17 mouse cellular contexts compared by ENCODE assay signal in genomic region chr14:11577910-11578309, GRCm38 (mm10). TPM values are rescaled to one million over a fixed set of nuclear protein-coding genes. Genes with fewer than 3 reads are reported as not detected.
DNase-seq lines count a peak whose midpoint lies in the region; ATAC-seq and TF ChIP-seq lines count a peak whose summit lies in the region.
"Had no signal": no experiment of that assay in that cellular context is flagged by ENCODE, and none has a peak within 500 bp of the region (broad histone marks: within the 10 kb centered on the region; RNA-seq: fewer than 3 reads in every experiment).

No protein-coding gene starts in this region.

- H3K27me3 ChIP-seq in heart, adult 2 months (ENCODE audit: control insufficient read depth, insufficient read depth, low read length): no peaks in the 10 kb centered on the region
- H3K27me3 ChIP-seq in forebrain, embryonic 13.5 days: no peaks in the 10 kb centered on the region
- H3K27me3 ChIP-seq in small intestine, adult 2 months (ENCODE audit: control insufficient read depth, insufficient read depth, low read length): no peaks in the 10 kb centered on the region
- H3K27me3 ChIP-seq: liver, embryonic 13.5 days; lung, embryonic 15.5 days had no signal

- H3K9ac ChIP-seq in heart, adult 2 months (ENCODE audit: low read depth, low read length): no peak overlapping the region
- H3K9ac ChIP-seq in forebrain, embryonic 13.5 days: no peak overlapping the region
- H3K9ac ChIP-seq: liver, embryonic 13.5 days; lung, embryonic 15.5 days had no signal

- no peak for DNase-seq in heart, adult 2 months
- no peak for DNase-seq in heart, adult 11 months
- peak; percentile 15 for DNase-seq in lung, postnatal 36 days
- DNase-seq in lung, postnatal 4 days: no peak
- no peak for DNase-seq in left cerebral cortex, adult 18-20 months (ENCODE audit: low spot score in 2 of 2)
- DNase-seq: cerebellum, adult 18-20 months; cerebellum, postnatal 36 days; gastrocnemius, postnatal 10 days; kidney, adult 9 months; liver, embryonic 13.5 days; spleen, adult 18-20 months; thymus, postnatal 4 days had no signal

- no peak for TF ChIP-seq POLR2A in heart, adult 2 months (IDR thresholded peaks at IDR 0.05; ENCODE audit: insufficient read depth, low read depth, low read length)
- no peak for TF ChIP-seq POLR2A in small intestine, adult 2 months (IDR thresholded peaks at IDR 0.05; ENCODE audit: low read depth, low read length)

- no peaks in the 10 kb centered on the region for H3K9me3 ChIP-seq in forebrain, embryonic 13.5 days (replicated peaks)
- H3K9me3 ChIP-seq: liver, embryonic 13.5 days had no signal

- 78% methylated on average over 8 of the region's 8 CpGs for WGBS in heart, adult 2 months
- 19% methylated on average over 8 of the region's 8 CpGs for WGBS in forebrain, embryonic 13.5 days
- 49% methylated on average over 8 of the region's 8 CpGs for WGBS in small intestine, adult 2 months

- no peak for TF ChIP-seq EP300 in heart, adult 2 months (IDR thresholded peaks at IDR 0.05; ENCODE audit: insufficient read depth, low read depth, low read length)

- intact Hi-C loops in heart, adult 2 months (cut with DNase I): no loop called here

- H3K27ac ChIP-seq in heart, adult 2 months: peak overlapping the region; percentile 57
- H3K27ac ChIP-seq in forebrain, embryonic 13.5 days: no peak overlapping the region
- H3K27ac ChIP-seq in small intestine, adult 2 months (ENCODE audit: insufficient read depth, low read depth, low read length): peak overlapping the region; percentile 64
- H3K27ac ChIP-seq: liver, embryonic 13.5 days; lung, embryonic 15.5 days had no signal

- H3K4me1 ChIP-seq in heart, adult 2 months (ENCODE audit: control insufficient read depth, insufficient read depth, low read length): peaks cover 21% of the 10 kb centered on the region
- H3K4me1 ChIP-seq in forebrain, embryonic 13.5 days: peaks cover 25% of the 10 kb centered on the region
- peaks cover 13% of the 10 kb centered on the region for H3K4me1 ChIP-seq in small intestine, adult 2 months (ENCODE audit: control insufficient read depth, insufficient read depth, insufficient read length, low read length)

- H3K79me2 ChIP-seq in heart, adult 2 months (replicated peaks; ENCODE audit: control insufficient read depth, insufficient read depth, low read length): peaks cover 10% of the 10 kb centered on the region

- peaks cover 8% of the 10 kb centered on the region; the same call in 1 of the 2 replicates for H3K36me3 ChIP-seq in heart, adult 2 months (ENCODE audit: control insufficient read depth, insufficient read depth, low read length)
- H3K36me3 ChIP-seq in forebrain, embryonic 13.5 days (ENCODE audit: poor library complexity, severe bottlenecking): no peaks in the 10 kb centered on the region
- no peaks in the 10 kb centered on the region for H3K36me3 ChIP-seq in small intestine, adult 2 months (ENCODE audit: control insufficient read depth, insufficient read depth, low read length)
- H3K36me3 ChIP-seq: liver, embryonic 13.5 days; lung, embryonic 15.5 days had no signal

- ATAC-seq in forebrain, embryonic 13.5 days: no peak

- peak overlapping the region; percentile 18; the same call in 1 of the 2 replicates for H3K4me2 ChIP-seq in forebrain, embryonic 13.5 days
- H3K4me2 ChIP-seq: liver, embryonic 13.5 days; lung, embryonic 15.5 days had no signal

- no peak overlapping the region for H3K4me3 ChIP-seq in heart, adult 2 months
- H3K4me3 ChIP-seq in forebrain, embryonic 13.5 days: no peak overlapping the region
- H3K4me3 ChIP-seq in small intestine, adult 2 months (ENCODE audit: low read depth, low read length): no peak overlapping the region
- H3K4me3 ChIP-seq: liver, embryonic 13.5 days; lung, embryonic 15.5 days; myocyte had no signal

- no peak for TF ChIP-seq CTCF in heart, adult 2 months (IDR thresholded peaks at IDR 0.05)
- TF ChIP-seq CTCF in small intestine, adult 2 months (IDR thresholded peaks at IDR 0.05; ENCODE audit: extremely low read depth, insufficient read length, insufficient replicate concordance, low read depth, low read length): no peak

RNA-seq across cellular contexts. Expression of gene Ptprg, which starts 24.6 kb away (rescaled TPM):
- 10 to 100 TPM; 54.0 to 57.1 TPM for total RNA-seq in heart, adult 2 months (2021)
- 25.1 and 44.0 TPM in 2 replicates for polyA plus RNA-seq in heart, adult 2 months (2012; rRNA removed)
- 32.8 and 35.8 TPM in 2 replicates for polyA plus RNA-seq in forebrain, embryonic 13.5 days (2015; fragmentation: Nextera tagmentation; extraction: Ambion mirVana)
- 7.4 and 21.7 TPM in 2 replicates for polyA plus RNA-seq in small intestine, adult 2 months (2012; rRNA removed)
- total RNA-seq in left cerebral cortex, adult 18-20 months (2021): 10 to 100 TPM; 68.4 to 72.7 TPM
- total RNA-seq: hematopoietic stem cell, adult 5-6 weeks had no signal
